Mouse (Mus musculus) gastrocnemius, adult 18-20 months (tissue): ENCODE results near the gene Fam81a. TPM values are rescaled to one million over a fixed set of nuclear protein-coding genes. Genes with fewer than 3 reads are reported as not detected.

Experiments
- DNase-seq: peaks from one replicate; pipeline ENCODE4 v3.0.0; 2021; ENCODE audit warnings: low spot score
- long read RNA-seq, 2 experiments: library from polyadenylated mRNA; stranded (forward); transcript quantifications; one replicate each; pipeline ENCODE4 v2.0.0; 2021
- total RNA-seq, 2 experiments: library from RNA; stranded (reverse); gene quantifications; 2 replicates each; pipeline ENCODE4 v1.2.3; 2021

Fam81a gene
- 1 to 10 TPM in 1 of 2 experiments, under 1 TPM in 1; 0.71 to 1.5 TPM for total RNA-seq
- long read RNA-seq, experiment 1 = 0 reads
- long read RNA-seq, experiment 2, partial matches to known transcripts = 0 of 1 reads
- long read RNA-seq, experiment 2, other reads (novel, unspliced or antisense) = 0 of 1 reads

DNA sequence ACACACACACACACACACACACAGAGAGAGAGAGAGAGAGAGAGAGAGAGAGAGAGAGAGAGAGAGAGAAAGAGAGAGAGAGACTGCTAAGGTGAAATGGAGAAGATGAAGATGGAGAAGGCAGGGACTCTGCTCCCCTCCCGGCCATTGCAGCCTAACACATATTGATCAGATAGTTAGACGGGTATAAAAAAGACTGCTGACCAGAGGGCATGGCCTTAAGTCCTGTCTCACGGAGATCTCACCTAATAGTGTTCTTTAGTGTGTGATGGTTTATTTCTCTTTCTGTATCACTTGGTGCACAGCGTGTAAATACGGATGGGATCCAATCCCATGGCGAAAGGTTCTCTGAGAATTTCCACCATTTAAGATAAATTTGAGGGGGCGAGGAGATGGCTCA is at the start of gene Fam81a:
Gene Fam81a, minus strand, starts transcription at position 101 of the 400 bp plus-strand sequence.
- DNase-seq = no peak

DNA sequence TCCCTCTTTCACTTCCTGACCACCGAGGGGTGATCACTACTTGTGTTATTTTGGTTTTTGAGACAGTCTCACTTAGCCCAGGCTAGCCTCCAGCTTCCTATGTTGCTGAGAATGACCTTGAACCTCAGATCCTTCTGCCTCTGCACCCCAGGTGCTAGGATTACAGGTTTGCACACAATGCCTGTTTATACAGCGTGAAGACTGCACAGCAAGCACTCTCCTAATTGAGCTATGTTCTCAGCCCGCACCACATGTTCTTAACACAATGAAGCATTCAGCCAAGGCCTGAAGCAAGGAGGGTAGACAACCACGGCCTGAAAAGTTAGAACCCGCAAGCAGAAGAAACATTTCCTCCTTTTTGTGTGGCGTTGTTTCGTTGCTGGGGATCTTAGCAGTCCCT is 40.3 kb upstream of the Fam81a start:
- no peak for DNase-seq

DNA sequence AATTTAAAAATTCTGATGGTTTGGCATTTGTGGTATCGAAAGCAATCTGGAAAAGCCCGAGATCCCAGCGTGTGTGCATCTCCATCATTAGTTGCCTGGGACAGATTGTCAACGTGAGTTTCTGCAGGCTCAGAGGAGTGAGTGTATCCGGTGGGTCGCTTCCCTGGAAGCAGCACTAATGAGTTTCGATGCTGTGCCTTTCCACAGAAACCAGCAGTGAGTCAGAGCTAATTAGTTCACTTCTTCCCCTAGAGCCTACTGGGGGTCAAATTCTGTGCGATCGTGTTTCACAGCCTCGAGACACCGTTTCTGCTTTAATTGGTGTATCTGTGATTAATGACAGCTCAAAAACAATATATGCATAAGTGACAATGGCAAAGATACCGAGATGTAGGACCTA is 39.4 kb upstream of the Fam81a start:
- no peak for DNase-seq

DNA sequence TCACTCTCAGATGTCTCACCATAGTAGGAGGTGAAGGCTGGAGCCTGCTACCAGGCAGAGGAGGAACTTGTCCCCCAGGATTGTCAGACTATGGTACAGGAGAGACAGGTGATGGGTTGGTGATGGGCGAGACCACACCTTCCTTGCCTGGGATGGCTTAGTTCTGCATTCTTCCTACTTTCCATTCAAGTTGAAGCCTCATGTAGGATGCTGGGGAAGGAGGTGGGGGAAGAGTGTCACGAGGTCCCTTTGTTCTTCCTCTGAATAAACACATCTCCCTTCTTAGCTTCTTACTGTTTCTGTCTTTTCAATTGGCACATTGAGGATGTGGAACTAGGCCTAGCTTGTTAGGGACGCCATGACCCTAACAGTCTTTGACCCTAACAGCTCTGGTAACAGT is 33.9 kb upstream of the Fam81a start:
- DNase-seq = no peak

DNA sequence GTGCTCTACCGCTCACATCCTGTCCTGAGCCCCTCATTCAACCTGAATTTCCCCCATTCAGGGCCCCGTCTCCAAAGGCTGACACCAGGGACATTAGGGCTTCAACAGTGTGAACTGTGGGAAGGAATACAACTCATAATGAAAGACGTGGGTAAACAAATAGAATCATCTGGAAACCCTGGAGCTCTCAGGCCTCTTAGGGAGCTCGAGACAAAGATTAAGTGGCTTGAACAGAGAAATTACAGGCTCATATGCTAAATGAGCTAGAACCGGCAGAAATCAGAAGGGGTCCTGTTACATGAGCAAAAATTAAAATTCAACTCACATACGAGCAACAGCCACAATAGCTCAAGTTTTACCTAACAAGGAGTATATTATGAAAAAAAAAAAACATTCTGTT is 32.5 kb upstream of the Fam81a start:
- DNase-seq = no peak

DNA sequence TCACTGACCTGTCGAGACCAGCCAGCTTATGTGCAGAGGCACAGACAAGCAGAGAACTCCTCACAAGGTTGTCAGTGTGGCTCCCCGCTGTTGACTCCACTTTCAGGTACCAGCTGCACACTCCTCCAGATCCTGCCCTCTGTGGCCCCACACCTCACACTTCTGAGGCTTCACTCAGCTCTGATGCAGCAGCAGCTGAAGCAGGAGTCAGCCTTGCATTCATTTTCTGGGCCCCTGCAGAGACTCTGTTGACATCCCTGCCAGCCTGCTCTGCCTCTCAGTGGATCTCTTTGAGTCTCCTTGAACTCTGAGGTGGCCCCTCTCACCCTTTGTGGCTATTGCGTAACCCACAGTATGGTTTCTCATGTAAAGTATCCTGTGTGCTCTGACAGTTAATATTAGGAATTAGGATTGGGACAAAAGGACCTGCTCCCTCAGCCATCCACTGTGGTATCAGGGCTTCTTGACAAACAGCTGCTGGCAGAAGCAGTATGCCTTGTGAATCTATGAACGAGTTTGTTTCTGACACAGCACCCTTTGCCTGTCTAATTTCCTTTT is 32.0 kb upstream of the Fam81a start:
- no peak for DNase-seq

DNA sequence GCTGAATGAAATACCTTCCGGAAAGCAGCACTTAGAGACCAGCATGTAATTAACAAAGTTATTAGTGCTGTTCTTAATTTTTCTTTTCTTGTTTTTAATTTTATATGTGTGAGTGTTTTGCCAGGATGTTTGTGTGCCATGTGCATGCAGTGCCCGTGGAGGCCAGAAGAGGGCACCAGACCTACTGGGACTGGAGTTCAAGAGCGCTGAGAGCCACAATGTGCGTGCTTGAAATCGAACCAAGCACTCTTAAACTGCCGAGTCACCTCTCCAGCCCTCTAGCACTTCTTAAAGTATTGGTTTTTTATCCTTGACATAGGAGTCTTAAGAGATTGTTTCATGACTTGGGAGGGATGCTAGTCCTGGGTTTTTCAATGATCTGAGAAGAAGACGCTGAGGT is 26.6 kb upstream of the Fam81a start:
- DNase-seq = no peak

DNA sequence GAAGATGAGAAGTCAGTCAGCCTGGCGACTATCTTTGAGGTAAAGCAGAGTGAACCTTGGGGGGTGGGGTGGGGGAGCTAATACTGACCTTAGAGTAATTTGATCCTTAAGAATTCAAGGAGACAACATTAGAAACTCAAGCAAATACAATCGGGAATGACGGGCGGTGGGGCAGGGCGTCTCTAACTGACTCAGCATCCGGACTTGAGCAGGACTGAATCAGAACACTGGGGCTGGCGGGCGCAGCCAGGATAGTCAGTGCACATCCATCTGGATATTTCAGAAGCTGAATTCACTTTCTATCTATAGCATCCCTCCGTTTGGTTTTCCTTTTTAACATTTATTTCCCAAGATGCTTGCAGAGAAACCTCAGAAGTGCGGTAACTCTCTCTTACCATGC is 17.7 kb upstream of the Fam81a start:
- no peak for DNase-seq

DNA sequence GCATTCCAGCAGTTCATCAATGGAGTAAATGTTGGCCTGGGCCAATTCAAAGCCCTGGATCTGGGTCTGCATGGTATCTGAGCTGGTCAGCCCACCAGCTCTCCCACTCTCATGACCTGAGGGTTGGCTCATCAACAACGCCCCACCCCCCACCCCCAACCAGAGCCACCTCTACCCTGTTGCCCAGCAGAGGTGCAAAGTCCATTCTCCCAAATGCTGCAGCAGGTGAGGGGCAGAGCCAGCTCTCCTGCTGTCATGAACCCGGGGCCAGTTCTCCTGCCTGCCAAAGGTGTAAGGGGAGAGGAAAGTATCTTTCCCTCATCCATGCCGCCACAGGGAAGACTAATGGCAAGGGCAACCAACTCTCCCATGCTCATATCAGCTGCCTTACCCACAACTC is 5.3 kb upstream of the Fam81a start:
- DNase-seq = no peak

DNA sequence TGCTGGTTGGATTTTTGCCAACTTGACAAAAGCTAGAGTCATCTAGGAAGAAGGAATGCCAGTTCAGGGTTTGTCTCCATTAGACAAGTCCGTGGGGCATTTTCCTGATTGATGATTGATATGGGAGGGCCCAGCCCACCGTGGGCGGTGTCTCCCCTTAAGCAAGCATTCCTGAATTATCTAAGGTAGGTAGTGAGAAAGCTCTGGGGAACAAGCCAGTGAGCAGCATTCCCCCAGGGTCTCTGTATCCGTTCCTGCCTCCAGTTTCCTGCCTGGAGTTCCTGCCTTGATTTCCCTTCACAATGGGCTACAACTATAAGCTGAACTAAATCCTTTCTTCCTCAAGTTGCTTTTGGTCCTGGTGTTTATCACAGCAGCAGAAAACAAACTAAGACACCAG is 3.1 kb upstream of the Fam81a start:
- no peak for DNase-seq

DNA sequence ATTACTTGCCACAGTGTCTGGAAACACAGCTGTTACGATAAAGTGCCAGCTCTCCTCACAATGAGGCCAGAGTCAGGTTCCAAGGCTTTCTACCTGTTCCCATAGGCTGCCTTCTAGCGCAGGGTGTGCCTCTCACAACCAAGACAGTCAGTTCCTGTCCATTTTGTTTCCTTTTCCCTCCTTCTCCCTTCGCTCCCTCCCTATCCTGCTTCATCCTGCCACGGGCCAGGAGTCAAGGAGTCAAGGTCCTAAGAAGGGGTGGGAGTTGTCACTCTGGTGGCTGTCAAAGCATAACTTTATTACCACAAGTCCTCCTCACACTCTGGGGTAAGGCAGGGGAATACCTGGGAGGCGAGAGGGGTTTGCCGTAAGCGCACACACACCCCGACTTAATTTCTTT is 966 bp upstream of the Fam81a start:
- DNase-seq = no peak

DNA sequence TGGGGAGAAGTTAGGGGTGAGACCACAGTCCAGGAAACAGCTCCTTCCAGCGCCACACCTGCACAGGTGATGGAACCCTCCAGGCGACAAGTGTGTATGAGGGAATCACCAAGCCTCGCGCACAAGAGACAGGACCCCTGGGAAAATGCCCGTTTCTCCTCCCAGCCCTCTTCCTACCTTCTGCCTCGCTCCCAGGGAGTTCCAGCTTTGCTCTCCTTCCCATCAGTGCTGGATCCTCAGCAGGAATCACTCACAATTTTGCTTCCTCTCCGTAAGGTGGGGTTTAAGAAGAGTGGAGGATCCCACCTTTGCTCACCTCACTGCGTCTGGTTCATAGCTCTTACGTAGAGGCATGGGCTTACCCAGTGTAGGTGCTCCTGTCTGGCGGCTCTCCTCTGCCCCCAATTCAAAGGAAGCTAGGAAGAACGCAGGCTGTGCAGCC is 454 bp downstream of the Fam81a start:
- no peak for DNase-seq

DNA sequence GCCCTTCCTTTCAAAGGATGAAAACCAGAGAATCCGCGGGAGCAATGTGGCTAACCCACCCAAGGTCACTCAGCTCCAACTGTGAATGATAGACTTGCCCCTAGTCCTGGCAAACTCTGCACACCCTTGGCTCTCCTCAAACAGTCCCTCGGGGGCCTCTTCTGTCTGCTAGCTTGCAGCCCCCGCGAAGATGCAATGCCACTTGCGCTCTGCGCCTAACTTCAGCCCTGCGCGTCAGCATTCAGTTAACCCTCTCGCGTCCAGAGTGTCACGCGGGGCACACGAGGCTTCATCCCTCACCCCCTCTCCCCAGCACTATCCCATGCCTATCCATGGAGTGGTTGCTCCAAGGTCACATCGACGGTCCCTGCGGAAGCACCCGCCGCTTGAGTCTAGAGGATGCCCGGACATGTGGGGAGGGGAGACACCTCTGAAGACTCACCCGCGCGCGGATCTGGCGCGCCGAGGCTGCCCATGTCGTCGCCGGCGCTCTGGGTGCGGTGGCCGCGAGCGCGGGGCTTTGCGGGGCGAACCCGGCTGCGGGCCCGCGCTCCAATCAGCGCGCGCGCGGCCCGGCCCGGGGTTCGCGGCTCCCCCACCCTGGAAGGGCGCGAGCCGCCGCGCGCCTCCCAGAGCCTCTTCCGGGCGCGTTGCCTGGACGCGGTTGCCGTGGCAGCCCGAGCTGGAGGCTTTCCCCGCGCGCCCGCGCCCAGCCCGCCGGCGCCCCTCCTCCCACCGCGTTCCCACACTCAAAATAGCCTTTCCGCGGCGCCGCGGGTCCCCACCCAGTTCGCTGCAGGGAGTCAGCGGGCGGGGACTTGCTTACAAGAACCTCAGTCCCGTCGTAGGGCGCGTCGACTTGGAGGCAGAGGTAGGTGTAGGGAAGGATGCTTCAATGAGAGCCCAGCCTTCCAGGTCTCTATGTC is 1.2 kb downstream of the Fam81a start:
- peak; percentile 21 for DNase-seq

DNA sequence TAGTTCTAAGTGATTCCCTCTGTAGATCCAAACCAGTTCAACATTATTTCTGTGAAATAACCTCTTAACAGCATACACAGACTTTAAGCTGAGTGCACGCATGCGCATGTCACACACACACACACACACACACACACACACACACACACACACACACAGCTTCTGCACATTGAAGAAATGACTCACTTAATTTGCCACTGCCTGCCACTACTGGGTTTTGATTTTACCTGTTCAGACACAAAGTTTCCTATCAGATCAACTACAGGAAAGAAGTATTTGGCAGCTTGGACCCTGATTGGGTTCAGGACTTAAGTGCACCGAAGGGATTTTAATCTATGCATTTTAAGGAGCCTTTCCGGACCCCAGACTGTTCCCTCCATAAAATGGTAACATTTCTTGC is 2.0 kb downstream of the Fam81a start:
- no peak for DNase-seq

DNA sequence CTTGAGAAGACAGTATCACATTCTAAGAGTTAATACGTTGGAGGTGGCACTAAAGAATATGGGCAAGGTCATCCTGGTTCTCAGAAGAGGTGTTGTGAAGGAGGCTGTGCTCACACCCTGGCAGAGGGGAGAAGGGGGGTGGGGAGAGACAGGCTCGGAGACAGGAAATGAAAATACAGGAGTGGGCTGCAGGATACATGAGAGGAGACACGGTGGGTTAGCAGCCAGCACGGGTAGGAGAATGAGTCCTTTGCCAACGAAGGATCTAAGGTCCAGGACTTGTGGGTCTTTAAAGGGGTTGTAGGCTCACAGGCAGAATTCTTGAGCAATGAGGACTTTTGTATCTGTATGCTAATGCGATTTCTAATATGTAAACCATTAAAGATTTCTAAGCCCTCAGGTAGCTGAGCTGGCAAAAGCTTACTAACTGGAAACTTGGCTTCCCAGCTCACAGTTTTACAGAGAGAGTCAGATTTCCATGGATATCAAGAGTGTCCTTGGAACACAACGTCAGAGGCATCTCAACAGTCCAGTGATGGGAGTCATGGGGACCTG is 3.0 kb downstream of the Fam81a start:
- DNase-seq = no peak

DNA sequence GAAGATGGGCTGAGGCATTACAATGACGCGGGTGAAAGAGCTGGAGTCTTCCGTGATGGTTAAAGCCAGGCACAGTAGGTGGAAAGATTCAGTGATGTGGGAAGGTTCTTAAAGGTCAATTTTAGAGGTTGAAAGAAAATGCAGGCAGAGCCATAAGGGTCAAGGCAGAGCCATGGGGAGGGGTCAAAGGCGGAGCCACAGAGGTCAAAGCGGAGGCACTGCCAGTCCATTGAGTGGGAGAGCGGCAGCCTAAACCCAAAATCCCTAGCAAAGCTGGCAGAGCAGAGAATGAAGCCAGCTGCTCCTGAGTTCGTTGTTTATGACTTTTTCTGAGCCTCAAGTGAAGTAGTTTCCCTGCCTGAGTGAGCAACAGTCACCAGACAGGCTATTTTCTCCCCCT is 3.8 kb downstream of the Fam81a start:
- no peak for DNase-seq

DNA sequence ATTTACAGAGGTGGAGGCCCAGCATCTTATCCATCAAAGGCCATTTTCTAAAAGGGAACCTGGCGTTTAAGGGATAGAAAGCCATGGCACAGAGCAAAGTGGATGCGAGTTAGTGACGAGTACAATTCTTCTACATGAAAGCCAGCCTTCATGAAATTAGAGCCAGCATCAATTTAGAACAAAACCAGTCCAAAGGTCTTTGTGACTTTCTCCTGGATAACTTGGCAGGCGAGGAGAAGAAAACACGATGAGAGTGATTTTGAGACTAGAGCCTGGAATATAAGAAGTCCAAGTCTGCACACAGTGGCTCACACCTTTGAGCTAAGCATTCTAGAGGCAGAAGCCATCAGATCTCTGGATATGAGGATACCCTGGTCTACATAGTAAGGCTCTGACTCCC is 4.4 kb downstream of the Fam81a start:
- no peak for DNase-seq

DNA sequence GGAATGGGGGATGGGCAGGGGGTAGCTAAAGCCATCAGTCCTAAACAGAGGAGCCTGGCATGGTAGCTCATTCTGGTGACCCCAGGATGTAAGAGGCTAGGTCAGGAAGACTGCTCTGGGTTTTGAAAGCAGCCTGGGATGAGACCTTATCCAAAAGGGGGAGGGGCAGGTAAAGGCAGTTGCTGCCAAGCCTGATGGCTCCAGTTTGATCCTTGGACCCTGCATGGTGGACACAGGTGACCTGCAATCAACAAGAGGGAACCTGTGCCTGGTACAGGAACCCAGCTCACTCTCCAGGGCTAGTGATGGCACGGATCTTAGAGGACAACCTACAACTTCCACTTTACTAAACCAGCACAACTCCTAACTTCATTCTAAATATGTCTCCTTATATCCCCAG is 7.2 kb downstream of the Fam81a start:
- DNase-seq = no peak

DNA sequence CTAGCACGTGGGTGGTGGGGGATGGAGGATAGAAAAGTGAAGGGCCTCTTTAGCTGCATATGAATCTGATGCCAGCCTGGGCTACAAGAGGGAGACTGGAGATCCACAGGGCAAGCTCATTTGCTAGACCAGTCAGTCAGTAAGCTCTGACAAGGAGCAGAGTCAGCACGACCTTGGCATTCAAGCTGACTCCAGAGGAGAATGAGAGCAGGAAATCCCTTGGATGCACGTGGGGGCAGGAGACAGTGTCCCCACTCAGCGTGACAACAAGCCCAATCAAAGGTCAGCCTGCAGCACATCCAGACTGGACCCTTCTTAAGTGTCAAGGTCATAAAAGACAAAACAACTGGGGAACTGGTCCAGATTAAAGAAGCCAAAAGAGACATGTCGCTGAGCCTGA is 7.6 kb downstream of the Fam81a start:
- DNase-seq = no peak

DNA sequence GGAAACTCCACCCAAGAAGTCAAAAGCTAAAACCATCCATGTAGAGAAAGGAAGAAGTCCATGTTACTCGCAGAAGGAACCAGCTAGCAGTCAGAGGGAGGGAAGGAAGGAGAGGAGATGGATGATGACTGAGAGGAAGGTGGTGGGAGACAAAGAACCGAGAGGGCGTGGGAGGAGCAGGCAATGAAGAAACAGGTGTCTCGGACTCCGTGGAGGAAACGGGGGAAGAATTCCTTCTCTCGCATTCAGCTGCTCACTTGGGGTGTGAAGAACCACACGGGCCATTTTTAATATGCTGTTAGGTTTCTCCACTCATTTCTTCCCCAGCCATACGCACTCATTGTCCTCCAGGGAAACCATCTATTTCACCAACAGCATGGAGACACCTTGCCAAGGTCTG is 8.1 kb downstream of the Fam81a start:
- DNase-seq = no peak

DNA sequence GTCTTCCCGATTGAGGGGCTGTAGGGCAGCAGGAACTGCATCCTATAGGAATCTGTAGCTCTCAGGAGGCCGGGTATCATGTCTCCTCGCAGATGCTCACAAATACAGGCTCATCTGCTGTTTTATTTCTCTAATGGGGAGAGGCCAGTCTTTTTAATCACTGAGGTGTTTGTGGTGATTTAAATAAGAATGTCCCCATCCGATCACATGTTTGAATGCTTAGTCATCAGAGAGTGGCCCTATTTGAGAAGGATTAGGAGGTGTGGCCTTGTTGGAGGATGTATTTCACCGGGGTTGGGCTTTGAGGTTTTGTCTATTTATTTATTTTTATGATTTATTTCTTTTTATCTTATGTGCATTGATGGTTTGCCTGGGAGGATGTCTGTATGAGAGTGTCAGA is 11.6 kb downstream of the Fam81a start:
- DNase-seq = no peak

DNA sequence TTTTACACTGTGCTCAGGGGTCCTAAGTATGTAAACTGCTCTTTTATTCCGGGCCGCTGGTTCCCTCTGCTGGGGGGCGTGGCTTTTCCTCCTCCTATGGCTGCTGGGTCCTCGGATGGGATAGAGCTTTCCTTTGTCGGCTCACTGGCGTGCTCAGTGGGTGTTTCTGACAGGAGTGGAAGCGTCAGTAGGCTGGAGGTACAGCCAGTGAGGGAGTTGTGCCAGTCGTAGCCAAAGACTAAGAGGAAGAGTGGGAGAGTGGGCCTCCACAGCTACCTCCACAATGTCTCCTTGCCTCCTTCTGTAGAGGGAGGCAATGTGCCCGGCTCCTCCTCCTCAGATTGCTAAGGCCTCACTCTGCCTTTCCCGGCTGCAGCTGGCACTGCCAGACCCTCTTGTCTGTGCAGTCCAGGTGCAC is 30.5 kb downstream of the Fam81a start:
- no peak for DNase-seq

DNA sequence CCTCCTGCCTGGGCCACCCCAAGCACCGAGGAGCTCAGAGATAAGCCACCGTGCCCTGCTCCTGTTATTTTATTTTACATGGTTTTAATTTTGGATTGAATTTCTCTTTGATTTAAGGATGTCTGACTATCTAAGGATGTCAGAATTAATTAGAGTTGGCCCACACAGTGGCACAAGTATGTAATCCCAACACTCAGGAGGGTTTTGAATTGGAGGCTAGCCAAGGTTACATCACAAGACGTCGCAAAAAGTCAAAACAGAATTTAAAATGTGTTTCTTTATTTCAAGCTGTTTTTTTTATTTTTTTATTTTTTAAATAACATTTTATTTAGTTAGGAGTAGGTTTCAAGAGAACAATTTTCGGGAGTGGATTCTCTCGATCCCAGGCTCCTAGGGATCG is 31.5 kb downstream of the Fam81a start:
- no peak for DNase-seq
